Mouse (Mus musculus) myocyte (in vitro differentiated cells): ENCODE measurements around the gene Serpina3j. TPM values are rescaled to one million over a fixed set of nuclear protein-coding genes. Genes with fewer than 3 reads are reported as not detected.

Source experiments
- H3K27me3 ChIP-seq: one replicate; pipeline ENCODE4 v1.6.1; 2011; ENCODE audit not compliant: control insufficient read depth, insufficient read depth, insufficient read length
- H3K36me3 ChIP-seq: one replicate; pipeline ENCODE4 v1.6.1; 2011; ENCODE audit not compliant: control insufficient read depth, insufficient read depth
- H3K4me2 ChIP-seq: one replicate; pipeline ENCODE4 v1.6.1; 2011; ENCODE audit warnings: low read depth, control low read depth
- H3K4me3 ChIP-seq: one replicate; pipeline ENCODE4 v1.5.1; 2011; ENCODE audit warnings: mild to moderate bottlenecking, control low read depth, moderate library complexity
- H3K79me2 ChIP-seq: one replicate; pipeline ENCODE4 v1.6.1; 2011; ENCODE audit not compliant: control insufficient read depth, insufficient read depth
- H3ac ChIP-seq: one replicate; pipeline ENCODE4 v1.6.1; 2011; ENCODE audit not compliant: control insufficient read depth, insufficient read length
- CEBPB ChIP-seq: IDR thresholded peaks from 2 replicates; pipeline ENCODE4 v1.6.1; 2011; ENCODE audit warnings: mild to moderate bottlenecking, moderate library complexity; ENCODE audit not compliant: poor library complexity, insufficient read depth, severe bottlenecking
- E2F4 ChIP-seq: IDR thresholded peaks from one replicate; pipeline ENCODE4 v1.6.1; 2011; ENCODE audit warnings: mild to moderate bottlenecking, control low read depth, moderate library complexity; ENCODE audit not compliant: insufficient read depth
- MYOD1 ChIP-seq, 3 experiments: IDR thresholded peaks; one replicate each; pipeline ENCODE4 v1.6.1; 2011; ENCODE audit warnings: control low read depth in 2 of 3, low read depth in 2 of 3, mild to moderate bottlenecking in 2 of 3, moderate library complexity in 1 of 3; ENCODE audit not compliant: insufficient read length in 2 of 3, control insufficient read depth in 1 of 3
- MYOG ChIP-seq, 3 experiments: IDR thresholded peaks; one replicate each; pipeline ENCODE4 v1.6.1; 2011; ENCODE audit warnings: control low read depth in 2 of 3, low read depth in 2 of 3, mild to moderate bottlenecking in 2 of 3; ENCODE audit not compliant: insufficient read length in 2 of 3, control insufficient read depth in 1 of 3, insufficient read depth in 1 of 3
- POLR2A ChIP-seq: IDR thresholded peaks from one replicate; pipeline ENCODE4 v1.6.1; 2011; ENCODE audit warnings: low read depth, mild to moderate bottlenecking, control low read depth, moderate library complexity; ENCODE audit not compliant: insufficient read length
- TCF3 ChIP-seq: IDR thresholded peaks from one replicate; pipeline ENCODE4 v1.6.1; 2011; ENCODE audit warnings: low read depth, control low read depth; ENCODE audit not compliant: insufficient read length
- polyA plus RNA-seq: library from polyadenylated mRNA; unstranded; fragments of >200 nt; fragmentation: generic; extraction: Trizol; gene quantifications from one replicate; pipeline ENCODE4 v1.2.1, GENCODE M21; 2012; ENCODE audit warnings: missing spikeins

Gene Serpina3j
- polyA plus RNA-seq, 1 experiment, result not detected

DNA sequence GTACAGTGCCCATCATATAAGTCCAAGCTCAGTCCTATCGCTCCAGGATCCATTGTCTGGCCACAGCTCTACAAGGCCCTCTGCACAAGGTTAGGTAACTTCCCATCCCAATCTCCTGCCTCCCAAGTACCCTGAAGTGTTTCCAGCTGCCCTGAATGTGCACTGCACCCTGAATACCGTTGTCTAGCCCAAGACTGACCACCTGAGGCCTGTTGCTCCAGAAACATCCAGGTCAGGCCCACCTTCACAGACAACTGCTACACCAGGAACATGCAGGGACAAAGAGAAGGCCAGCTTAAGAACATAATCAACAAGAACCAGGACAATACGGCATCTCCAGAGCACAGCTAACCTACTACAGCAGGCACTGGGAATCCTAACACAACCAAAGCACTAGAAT is 55.6 kb downstream of the Serpina3j start:
- no peak for TF ChIP-seq TCF3
- TF ChIP-seq POLR2A, result no peak
- TF ChIP-seq E2F4, result no peak
- no peak for TF ChIP-seq CEBPB
- TF ChIP-seq MYOD1 (IDR thresholded peaks at IDR 0.05; ENCODE audit: control insufficient read depth in 1 of 3, insufficient read length in 2 of 3, low read depth in 2 of 3), result no peak
- TF ChIP-seq MYOG (IDR thresholded peaks at IDR 0.05; ENCODE audit: control insufficient read depth in 1 of 3, insufficient read depth in 1 of 3, insufficient read length in 2 of 3, low read depth in 2 of 3), result no peak
- Histone ChIP-seq H3K4me3 (no peak overlapping the region), H3K4me2 (no peak overlapping the region), H3K27me3 (no peaks in the 10 kb centered on the region), H3K36me3 (no peaks in the 10 kb centered on the region), H3K79me2 (no peaks in the 10 kb centered on the region), H3ac (no peak overlapping the region)

Other genes starting within 250 kb of the Serpina3j start
- gene Serpina5, start 213.4 kb upstream of the Serpina3j start, polyA plus RNA-seq, result not detected
- gene Serpina3a, start 201.8 kb upstream of the Serpina3j start, polyA plus RNA-seq, result not detected
- not detected for gene Serpina3b, start 186.6 kb upstream of the Serpina3j start, polyA plus RNA-seq
- not detected for gene Serpina3c, start 160.7 kb upstream of the Serpina3j start, polyA plus RNA-seq
- not detected for gene Serpina3f, start 100.0 kb upstream of the Serpina3j start, polyA plus RNA-seq
- 0.05 TPM for gene Serpina3g, start 78.3 kb upstream of the Serpina3j start, polyA plus RNA-seq
- not detected for gene Serpina3i, start 51.4 kb upstream of the Serpina3j start, polyA plus RNA-seq
- gene Serpina3k, start 23.9 kb downstream of the Serpina3j start, polyA plus RNA-seq, result not detected
- not detected for gene Serpina3m, start 23.9 kb downstream of the Serpina3j start, polyA plus RNA-seq
- 0.05 TPM for gene Serpina3n, start 92.2 kb downstream of the Serpina3j start, polyA plus RNA-seq
- not detected for gene Gsc, start 158.8 kb downstream of the Serpina3j start, polyA plus RNA-seq